Mouse (Mus musculus) kidney, adult 10 weeks (tissue): ENCODE measurements around the gene Kcnk1. TPM values are rescaled to one million over a fixed set of nuclear protein-coding genes. Genes with fewer than 3 reads are reported as not detected.

Experiments
- polyA plus RNA-seq: library from polyadenylated mRNA; stranded (reverse); fragments of 350-450 nt; fragmentation: Illumina TruSeq; extraction: RNeasy Lipid Tissue Mini Kit (QIAGEN cat#74804); gene quantifications from one replicate; pipeline ENCODE4 v1.2.3, GENCODE M21; 2014; ENCODE audit warnings: low read depth, low replicate concordance

Kcnk1 gene
- polyA plus RNA-seq, result 236 TPM

DNA sequence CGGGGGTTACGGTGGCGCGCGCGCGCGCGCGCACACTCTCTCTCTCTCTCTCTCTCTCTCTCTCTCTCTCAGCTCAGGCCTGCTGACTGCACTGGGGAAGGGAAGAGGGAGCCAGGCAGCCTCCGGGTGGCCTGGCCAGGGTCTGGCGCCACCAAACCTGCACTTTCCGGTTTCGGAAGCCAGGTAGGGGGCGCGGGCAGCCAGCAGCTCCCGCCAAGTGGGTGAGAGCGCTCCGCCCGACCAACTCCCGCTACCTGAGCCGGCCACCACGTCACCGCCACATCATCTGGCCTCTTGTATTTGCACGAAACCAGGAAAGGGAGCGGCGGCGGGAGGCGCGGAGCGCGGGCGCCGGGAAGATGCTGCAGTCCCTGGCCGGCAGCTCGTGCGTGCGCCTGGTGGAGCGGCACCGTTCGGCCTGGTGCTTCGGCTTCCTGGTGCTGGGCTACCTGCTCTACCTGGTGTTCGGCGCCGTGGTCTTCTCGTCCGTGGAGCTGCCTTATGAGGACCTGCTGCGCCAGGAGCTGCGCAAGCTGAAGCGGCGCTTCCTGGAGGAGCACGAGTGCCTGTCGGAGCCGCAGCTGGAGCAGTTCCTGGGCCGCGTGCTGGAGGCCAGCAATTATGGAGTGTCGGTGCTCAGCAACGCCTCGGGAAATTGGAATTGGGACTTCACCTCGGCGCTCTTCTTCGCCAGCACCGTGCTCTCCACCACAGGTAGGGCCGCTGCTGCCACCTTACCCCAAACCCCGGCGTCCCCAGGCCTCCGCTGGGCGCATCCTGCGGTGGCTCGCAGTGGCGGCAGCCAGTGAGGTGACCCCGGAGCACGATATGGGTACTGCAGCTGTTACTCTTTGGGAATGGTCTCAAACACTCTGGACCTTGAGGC lies at the start of gene Kcnk1:
Gene Kcnk1, plus strand, starts transcription at position 70 of the 886 bp plus-strand sequence.

Other genes with a start within 250 kb of the Kcnk1 start
- not detected for gene Pcnx2, start 96.9 kb upstream of the Kcnk1 start, polyA plus RNA-seq
- 3.0 TPM for gene Map3k21, start 84.7 kb upstream of the Kcnk1 start, polyA plus RNA-seq